Mouse (Mus musculus): ENCODE results near the gene Cd274. TPM values are rescaled to one million over a fixed set of nuclear protein-coding genes. Genes with fewer than 3 reads are reported as not detected.

The Cd274 gene
- polyA plus RNA-seq, 2 experiments: 0.10 to 0.47 TPM

DNA sequence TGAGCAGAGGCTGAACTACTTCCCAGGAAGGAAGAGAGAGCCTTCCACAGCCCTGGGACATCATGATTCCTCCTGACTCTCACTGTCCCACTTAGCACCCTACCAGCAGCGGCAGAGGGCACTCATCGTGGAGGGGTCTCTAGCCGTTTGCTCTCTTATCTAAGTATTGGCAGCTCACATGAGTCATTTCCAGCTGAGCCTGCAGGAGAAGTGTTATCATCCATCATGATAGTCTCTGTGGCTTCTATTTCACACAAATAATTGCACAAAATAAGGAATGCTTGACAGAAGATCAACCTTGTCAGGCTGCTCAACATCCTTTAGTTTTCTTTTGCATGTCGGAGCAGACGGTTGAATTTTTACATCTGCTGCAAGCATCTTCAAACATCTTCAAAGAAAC is 7.0 kb upstream of the Cd274 start:
- no peak for TF ChIP-seq POLR2A (IDR thresholded peaks at IDR 0.05; ENCODE audit: borderline replicate concordance, extremely low read depth, insufficient read depth, insufficient read length)
- 75% methylated on average over 5 of the region's 5 CpGs for WGBS

DNA sequence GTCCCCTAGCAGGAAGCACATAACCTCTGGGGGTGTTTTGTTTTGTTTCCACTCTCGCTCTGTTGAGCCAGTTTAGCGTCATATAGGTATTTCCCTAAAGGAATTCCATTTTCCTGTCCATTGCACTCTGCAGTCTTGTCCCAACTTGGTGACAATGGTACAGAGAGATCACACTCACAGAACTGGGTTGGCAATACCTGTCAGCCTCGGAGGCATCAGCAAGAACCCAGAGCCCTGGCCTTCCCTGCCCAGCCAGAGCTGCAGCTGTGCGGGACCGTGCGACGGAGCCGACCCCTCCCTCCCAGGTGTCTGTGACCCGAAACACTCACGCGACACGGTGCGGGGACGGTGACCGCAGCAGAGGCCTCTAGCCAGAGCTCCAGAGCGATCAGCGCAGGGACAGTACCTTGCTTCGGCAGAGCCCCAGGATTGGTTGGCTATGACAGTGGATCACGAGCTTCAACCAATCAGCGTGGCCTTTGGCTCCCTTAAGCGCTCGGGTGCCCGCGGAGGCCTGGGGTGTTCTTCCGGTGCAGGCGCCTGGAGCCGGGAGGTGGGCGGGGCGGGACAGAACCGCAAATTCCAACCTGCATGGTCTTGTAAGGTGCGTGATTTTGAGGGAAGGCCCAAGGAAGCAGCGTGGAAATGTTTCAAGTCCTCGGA is 5.7 kb upstream of the Cd274 start:
- ATAC-seq (ENCODE audit: low FRiP score, low read depth) (peak; percentile 99), DNase-seq (ENCODE audit: low spot score) (peak; percentile 94)
- H3K27me3 ChIP-seq (ENCODE audit: control insufficient read depth, insufficient read depth, low read length): no peaks in the 10 kb centered on the region
- no peaks in the 10 kb centered on the region; the same call in 1 of the 2 replicates for H3K36me3 ChIP-seq (ENCODE audit: control insufficient read depth, insufficient read depth, low read length)
- TF ChIP-seq POLR2A (IDR thresholded peaks at IDR 0.05; ENCODE audit: borderline replicate concordance, extremely low read depth, insufficient read depth, insufficient read length): no peak
- H3K9ac ChIP-seq (ENCODE audit: low read depth, low read length, severe bottlenecking): peak overlapping the region; percentile 61
- WGBS: 3% methylated on average over 33 of the region's 33 CpGs
- no peaks in the 10 kb centered on the region for H3K9me3 ChIP-seq (ENCODE audit: control insufficient read depth, low read length)
- 0 out of 2 replicates have a peak, but pooled peaks cover 5% of the 10 kb centered on the region for H3K4me1 ChIP-seq (ENCODE audit: control insufficient read depth, insufficient read depth, low read length)
- no peak overlapping the region for H3K27ac ChIP-seq (replicated peaks; ENCODE audit: low read depth, low read length)
- H3K4me3 ChIP-seq (replicated peaks; ENCODE audit: low read length): peak overlapping the region; percentile 55
- H3K4me2 ChIP-seq (replicated peaks; ENCODE audit: low read depth, low read length, severe bottlenecking): peak overlapping the region; percentile 83

More for the DNA sequence above, 7.0 kb upstream of the Cd274 start:
- Histone ChIP-seq H3K27me3 (ENCODE audit: control insufficient read depth, insufficient read depth, low read length) (no peaks in the 10 kb centered on the region), H3K9me3 (ENCODE audit: control insufficient read depth, low read length) (no peaks in the 10 kb centered on the region), H3K27ac (replicated peaks; ENCODE audit: low read depth, low read length) (no peak overlapping the region), H3K4me1 (ENCODE audit: control insufficient read depth, insufficient read depth, low read length) (0 out of 2 replicates have a peak, but pooled peaks cover 5% of the 10 kb centered on the region), H3K4me2 (replicated peaks; ENCODE audit: low read depth, low read length, severe bottlenecking) (no peak overlapping the region), H3K4me3 (replicated peaks; ENCODE audit: low read length) (no peak overlapping the region), H3K9ac (ENCODE audit: low read depth, low read length, severe bottlenecking) (no peak overlapping the region), H3K36me3 (ENCODE audit: control insufficient read depth, insufficient read depth, low read length) (no peaks in the 10 kb centered on the region; the same call in 1 of the 2 replicates)
- DNase-seq (ENCODE audit: low spot score) (no peak), ATAC-seq (ENCODE audit: low FRiP score, low read depth) (no peak)

DNA sequence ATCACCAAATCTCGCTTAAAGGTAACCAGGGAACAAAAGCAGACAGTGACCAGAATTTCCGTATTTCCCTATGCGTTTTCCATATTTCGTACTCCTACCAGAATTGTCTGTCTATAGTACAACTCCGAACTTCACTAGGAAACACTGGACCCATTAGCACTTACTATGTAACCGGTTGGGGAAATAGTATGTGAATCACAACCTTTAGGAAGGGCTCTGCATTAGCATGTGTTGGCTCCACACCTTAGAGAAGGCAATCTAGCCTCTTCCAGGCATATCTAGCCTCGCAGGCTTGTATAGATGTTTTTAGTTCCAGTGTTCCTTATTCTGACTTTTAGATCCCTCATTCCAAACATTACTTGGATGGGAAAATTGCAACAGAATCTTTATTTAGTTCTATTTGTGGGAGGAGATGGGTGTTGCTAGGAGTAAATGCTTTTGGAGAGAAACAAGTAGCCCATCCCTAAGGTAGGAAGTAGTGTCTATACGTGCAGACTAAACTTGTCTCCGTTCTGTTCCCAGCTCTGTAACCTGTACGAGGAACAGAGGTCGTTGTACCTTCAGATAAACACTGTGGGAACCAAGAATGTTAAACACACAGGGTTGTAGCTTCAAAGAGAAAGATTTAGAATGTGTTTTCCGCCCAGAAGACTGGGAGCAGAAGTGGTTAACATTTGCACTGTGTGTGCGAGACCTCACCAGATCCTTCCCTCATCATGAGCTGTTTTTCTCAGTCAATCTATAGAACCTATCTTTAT is 4.9 kb upstream of the Cd274 start:
- peak overlapping the region; percentile 61 for H3K9ac ChIP-seq (ENCODE audit: low read depth, low read length, severe bottlenecking)
- WGBS: 42% methylated on average over 13 of the region's 13 CpGs
- 0 out of 2 replicates have a peak, but pooled peaks cover 5% of the 10 kb centered on the region for H3K4me1 ChIP-seq (ENCODE audit: control insufficient read depth, insufficient read depth, low read length)
- H3K4me2 ChIP-seq (replicated peaks; ENCODE audit: low read depth, low read length, severe bottlenecking): peak overlapping the region; percentile 83
- ATAC-seq (ENCODE audit: low FRiP score, low read depth): 0 out of 2 replicates have a peak, but pooled peaks have one; percentile 20
- H3K27ac ChIP-seq (replicated peaks; ENCODE audit: low read depth, low read length): no peak overlapping the region
- peak overlapping the region; percentile 55 for H3K4me3 ChIP-seq (replicated peaks; ENCODE audit: low read length)
- H3K27me3 ChIP-seq (ENCODE audit: control insufficient read depth, insufficient read depth, low read length): no peaks in the 10 kb centered on the region
- no peak for DNase-seq (ENCODE audit: low spot score)
- no peak for TF ChIP-seq POLR2A (IDR thresholded peaks at IDR 0.05; ENCODE audit: borderline replicate concordance, extremely low read depth, insufficient read depth, insufficient read length)
- H3K9me3 ChIP-seq (ENCODE audit: control insufficient read depth, low read length): no peaks in the 10 kb centered on the region
- no peaks in the 10 kb centered on the region; the same call in 1 of the 2 replicates for H3K36me3 ChIP-seq (ENCODE audit: control insufficient read depth, insufficient read depth, low read length)

DNA sequence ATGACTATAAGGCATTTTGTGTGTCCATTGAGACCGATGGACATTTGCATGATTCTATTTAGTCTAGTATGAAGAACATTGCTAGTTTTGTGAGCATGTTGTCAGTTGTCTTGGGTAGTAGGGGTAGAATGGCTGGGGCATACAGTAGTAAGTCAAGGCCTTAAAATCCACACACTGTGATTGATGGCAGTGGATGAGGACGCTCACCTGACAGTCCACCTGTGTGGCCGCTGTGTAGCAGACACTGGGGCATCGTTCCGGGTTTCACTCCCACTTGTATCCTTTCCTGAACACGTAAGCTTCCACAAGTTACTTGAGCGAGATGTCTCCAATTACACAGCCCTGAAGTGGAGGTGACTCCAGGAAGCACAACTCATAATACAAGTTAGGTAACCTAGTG is 3.7 kb upstream of the Cd274 start:
- no peak overlapping the region for H3K4me2 ChIP-seq (replicated peaks; ENCODE audit: low read depth, low read length, severe bottlenecking)
- H3K4me3 ChIP-seq (replicated peaks; ENCODE audit: low read length): no peak overlapping the region
- ATAC-seq (ENCODE audit: low FRiP score, low read depth) (no peak), DNase-seq (ENCODE audit: low spot score) (no peak)
- H3K9ac ChIP-seq (ENCODE audit: low read depth, low read length, severe bottlenecking): no peak overlapping the region
- H3K36me3 ChIP-seq (ENCODE audit: control insufficient read depth, insufficient read depth, low read length): no peaks in the 10 kb centered on the region; the same call in 1 of the 2 replicates
- H3K27me3 ChIP-seq (ENCODE audit: control insufficient read depth, insufficient read depth, low read length): no peaks in the 10 kb centered on the region
- 0 out of 2 replicates have a peak, but pooled peaks cover 5% of the 10 kb centered on the region for H3K4me1 ChIP-seq (ENCODE audit: control insufficient read depth, insufficient read depth, low read length)
- no peak for TF ChIP-seq POLR2A (IDR thresholded peaks at IDR 0.05; ENCODE audit: borderline replicate concordance, extremely low read depth, insufficient read depth, insufficient read length)
- 82% methylated on average over 7 of the region's 7 CpGs for WGBS
- no peaks in the 10 kb centered on the region for H3K9me3 ChIP-seq (ENCODE audit: control insufficient read depth, low read length)
- no peak overlapping the region for H3K27ac ChIP-seq (replicated peaks; ENCODE audit: low read depth, low read length)

DNA sequence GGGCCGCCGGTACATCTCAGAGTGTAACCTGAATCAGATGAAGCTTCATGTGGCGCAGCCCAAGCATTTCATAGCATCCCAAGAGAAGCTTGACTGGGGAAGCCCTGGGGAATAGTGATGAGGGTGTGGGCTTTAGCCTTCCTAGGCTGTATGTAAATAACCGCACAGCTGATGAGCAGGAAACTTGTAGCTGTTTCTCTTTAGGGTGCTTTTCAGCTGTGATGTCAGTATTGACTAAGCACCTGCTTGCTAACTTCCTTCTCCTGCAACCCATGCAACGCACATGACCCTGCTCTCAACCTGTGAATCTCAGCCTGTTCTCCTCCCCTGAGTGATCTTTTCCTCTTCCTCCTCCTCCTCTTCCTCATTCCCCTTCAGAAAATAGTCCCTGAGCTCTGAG is 3.2 kb upstream of the Cd274 start:
- 80% methylated on average over 5 of the region's 5 CpGs for WGBS
- H3K27me3 ChIP-seq (ENCODE audit: control insufficient read depth, insufficient read depth, low read length): no peaks in the 10 kb centered on the region
- no peak overlapping the region for H3K4me2 ChIP-seq (replicated peaks; ENCODE audit: low read depth, low read length, severe bottlenecking)
- TF ChIP-seq POLR2A (IDR thresholded peaks at IDR 0.05; ENCODE audit: borderline replicate concordance, extremely low read depth, insufficient read depth, insufficient read length): no peak
- 0 out of 2 replicates have a peak, but pooled peaks cover 5% of the 10 kb centered on the region for H3K4me1 ChIP-seq (ENCODE audit: control insufficient read depth, insufficient read depth, low read length)
- H3K4me3 ChIP-seq (replicated peaks; ENCODE audit: low read length): no peak overlapping the region
- H3K9me3 ChIP-seq (ENCODE audit: control insufficient read depth, low read length): no peaks in the 10 kb centered on the region
- DNase-seq (ENCODE audit: low spot score) (no peak), ATAC-seq (ENCODE audit: low FRiP score, low read depth) (no peak)
- no peaks in the 10 kb centered on the region; the same call in 1 of the 2 replicates for H3K36me3 ChIP-seq (ENCODE audit: control insufficient read depth, insufficient read depth, low read length)
- no peak overlapping the region for H3K27ac ChIP-seq (replicated peaks; ENCODE audit: low read depth, low read length)
- H3K9ac ChIP-seq (ENCODE audit: low read depth, low read length, severe bottlenecking): no peak overlapping the region

All from limb, embryonic 14.5 days (tissue).